Mouse (Mus musculus): ENCODE data around the gene Wfdc13. TPM values are rescaled to one million over a fixed set of nuclear protein-coding genes. Genes with fewer than 3 reads are reported as not detected.
A peak's percentile ranks its signal among the peaks of the same experiment; 100 is the strongest.
"Not testable (repeated sequence)": the region's sequence is repeated elsewhere in the genome, so short reads cannot be mapped to it uniquely, and the experiment has no call there.

Gene Wfdc13
- polyA plus RNA-seq, 1 experiment = 0.32 TPM

DNA sequence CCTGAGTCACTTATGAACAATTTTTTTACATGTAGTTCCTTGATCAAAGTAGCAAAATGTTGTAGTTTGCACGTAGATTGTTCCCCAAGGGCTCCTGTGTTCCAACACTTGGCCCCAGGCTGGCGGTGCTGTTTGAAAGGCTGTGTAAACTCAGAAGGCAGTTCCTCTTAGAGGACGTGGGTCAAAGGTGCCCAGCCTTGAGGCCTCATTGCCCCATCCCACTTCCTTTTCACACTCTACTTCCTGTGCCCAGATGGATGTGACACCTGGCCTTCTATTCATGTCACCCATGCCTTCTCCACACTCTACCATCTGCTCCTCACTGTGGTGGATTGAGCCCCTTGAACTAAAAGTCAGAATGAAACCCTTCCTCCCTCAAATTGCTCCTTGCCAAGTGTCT, 5.0 kb upstream of the Wfdc13 start:
- Histone ChIP-seq H3K27me3 (ENCODE audit: control insufficient read depth, insufficient read depth, low read length) (no peaks in the 10 kb centered on the region), H3K4me3 (ENCODE audit: control insufficient read depth, low read depth, low read length) (no peak overlapping the region), H3K36me3 (ENCODE audit: control insufficient read depth, insufficient read depth, low read length) (no peaks in the 10 kb centered on the region), H3K4me1 (ENCODE audit: control insufficient read depth, insufficient read depth, low read length) (peaks cover 12% of the 10 kb centered on the region), H3K27ac (ENCODE audit: control insufficient read depth, insufficient read depth, low read depth, low read length) (no peak overlapping the region)
- no peak for TF ChIP-seq POLR2A (IDR thresholded peaks at IDR 0.05; ENCODE audit: control insufficient read depth, low read depth, low read length)
- no peak for TF ChIP-seq CTCF (IDR thresholded peaks at IDR 0.05; ENCODE audit: control insufficient read depth, insufficient read depth, insufficient replicate concordance, low read depth, low read length)

DNA sequence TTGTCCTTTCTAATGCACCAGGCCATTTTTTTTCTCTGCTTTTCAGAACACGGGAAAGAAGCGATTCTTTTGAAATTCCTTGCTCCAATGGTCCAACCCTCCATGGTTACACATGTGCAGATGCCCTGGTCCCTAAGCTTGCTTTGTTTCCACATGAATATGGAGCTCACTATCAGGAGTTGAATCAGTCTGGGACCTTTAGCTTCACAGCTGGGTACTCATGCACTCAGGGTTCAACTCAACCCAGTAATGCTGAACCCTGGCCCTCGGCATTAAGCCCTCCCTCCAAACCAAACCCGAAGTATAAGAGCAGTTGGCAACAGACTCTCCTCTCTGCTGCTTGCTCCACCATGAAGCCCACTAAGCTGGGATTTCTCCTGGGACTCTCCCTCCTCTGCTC, 13.3 kb downstream of the Wfdc13 start, which contains the start of gene Spint4:
Gene Spint4 (plus strand): TSS at position 301 of the 400 bp plus-strand sequence.
- Histone ChIP-seq H3K27me3 (ENCODE audit: control insufficient read depth, insufficient read depth, low read length) (no peaks in the 10 kb centered on the region), H3K4me3 (ENCODE audit: control insufficient read depth, low read depth, low read length) (no peak within 1 kb of the TSS), H3K27ac (ENCODE audit: control insufficient read depth, insufficient read depth, low read depth, low read length) (no peak within 1 kb of the TSS), H3K36me3 (ENCODE audit: control insufficient read depth, insufficient read depth, low read length) (no peaks in the 10 kb centered on the region), H3K4me1 (ENCODE audit: control insufficient read depth, insufficient read depth, low read length) (no peaks in the 10 kb centered on the region)
- TF ChIP-seq POLR2A (IDR thresholded peaks at IDR 0.05; ENCODE audit: control insufficient read depth, low read depth, low read length) (no peak), CTCF (IDR thresholded peaks at IDR 0.05; ENCODE audit: control insufficient read depth, insufficient read depth, insufficient replicate concordance, low read depth, low read length) (no peak)

DNA sequence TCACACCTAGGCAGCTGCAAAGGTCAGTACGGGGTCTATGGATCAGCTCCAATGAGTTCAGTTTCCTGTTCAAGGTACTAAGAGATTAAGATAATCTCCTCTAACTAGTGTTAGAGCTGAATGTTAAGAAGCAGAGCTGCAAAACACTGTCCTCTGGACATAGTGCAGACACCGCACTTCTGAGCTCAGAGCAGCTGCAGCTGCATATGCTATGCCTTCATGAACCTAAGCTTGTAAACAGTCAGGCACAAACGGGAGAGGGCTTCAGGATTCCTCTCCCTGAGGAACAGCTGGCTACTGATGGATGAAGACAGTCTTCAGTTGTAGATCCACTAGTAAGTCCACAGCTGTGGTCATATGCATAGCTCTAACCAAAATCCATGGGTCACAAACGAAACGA, 16.1 kb downstream of the Wfdc13 start:
- H3K36me3 ChIP-seq (ENCODE audit: control insufficient read depth, insufficient read depth, low read length) = no peaks in the 10 kb centered on the region
- no peaks in the 10 kb centered on the region for H3K27me3 ChIP-seq (ENCODE audit: control insufficient read depth, insufficient read depth, low read length)
- no peaks in the 10 kb centered on the region for H3K4me1 ChIP-seq (ENCODE audit: control insufficient read depth, insufficient read depth, low read length)
- no peak for TF ChIP-seq POLR2A (IDR thresholded peaks at IDR 0.05; ENCODE audit: control insufficient read depth, low read depth, low read length)
- TF ChIP-seq CTCF (IDR thresholded peaks at IDR 0.05; ENCODE audit: control insufficient read depth, insufficient read depth, insufficient replicate concordance, low read depth, low read length) = no peak
- no peak overlapping the region for H3K27ac ChIP-seq (ENCODE audit: control insufficient read depth, insufficient read depth, low read depth, low read length)
- H3K4me3 ChIP-seq (ENCODE audit: control insufficient read depth, low read depth, low read length) = no peak overlapping the region

DNA sequence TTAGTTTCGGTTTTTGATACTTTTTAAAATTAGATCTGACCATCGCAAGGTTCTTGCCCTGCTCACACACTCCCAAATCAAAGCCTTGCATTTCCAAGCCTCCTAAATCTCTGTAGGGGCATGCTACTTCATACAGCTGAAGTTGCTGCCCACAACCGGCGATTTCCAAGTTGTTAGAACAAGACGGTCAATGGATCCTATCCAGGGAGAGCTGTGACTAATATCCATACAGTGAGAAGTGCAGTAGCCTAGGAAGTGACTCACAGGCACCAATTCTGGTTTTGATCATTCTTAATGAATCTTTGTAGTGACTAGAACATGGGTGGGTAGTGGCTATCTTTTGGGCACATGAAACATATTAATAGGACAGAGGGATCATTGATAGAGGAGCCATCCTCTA, 16.9 kb downstream of the Wfdc13 start:
- Histone ChIP-seq H3K27me3 (ENCODE audit: control insufficient read depth, insufficient read depth, low read length) (no peaks in the 10 kb centered on the region), H3K4me1 (ENCODE audit: control insufficient read depth, insufficient read depth, low read length) (peaks cover under 1% of the 10 kb centered on the region), H3K4me3 (ENCODE audit: control insufficient read depth, low read depth, low read length) (no peak overlapping the region), H3K36me3 (ENCODE audit: control insufficient read depth, insufficient read depth, low read length) (no peaks in the 10 kb centered on the region), H3K27ac (ENCODE audit: control insufficient read depth, insufficient read depth, low read depth, low read length) (no peak overlapping the region)
- TF ChIP-seq CTCF (IDR thresholded peaks at IDR 0.05; ENCODE audit: control insufficient read depth, insufficient read depth, insufficient replicate concordance, low read depth, low read length) (no peak), POLR2A (IDR thresholded peaks at IDR 0.05; ENCODE audit: control insufficient read depth, low read depth, low read length) (no peak)

DNA sequence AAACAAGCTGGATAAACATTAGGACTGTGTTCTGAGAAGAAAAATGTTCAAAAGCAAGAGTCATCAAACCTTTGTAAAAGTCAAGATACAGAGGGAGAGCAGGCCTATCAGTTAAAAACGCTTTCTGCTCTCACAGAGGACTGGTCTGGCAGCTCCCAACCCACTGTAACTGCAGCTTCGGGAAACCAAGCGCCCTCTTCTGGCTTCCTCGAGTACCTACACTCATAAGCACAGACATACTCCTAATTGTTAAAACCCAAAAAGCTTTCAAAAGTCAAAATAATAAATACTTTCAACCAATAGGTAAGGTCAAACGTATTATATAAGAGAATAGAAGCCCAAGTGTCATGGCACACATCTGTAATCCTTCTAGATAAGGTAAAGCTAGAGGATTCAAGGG, 19.3 kb downstream of the Wfdc13 start:
- TF ChIP-seq POLR2A (IDR thresholded peaks at IDR 0.05; ENCODE audit: control insufficient read depth, low read depth, low read length) = no peak
- TF ChIP-seq CTCF (IDR thresholded peaks at IDR 0.05; ENCODE audit: control insufficient read depth, insufficient read depth, insufficient replicate concordance, low read depth, low read length) = no peak
- H3K27ac ChIP-seq (ENCODE audit: control insufficient read depth, insufficient read depth, low read depth, low read length) = no peak overlapping the region
- peaks cover 4% of the 10 kb centered on the region for H3K4me1 ChIP-seq (ENCODE audit: control insufficient read depth, insufficient read depth, low read length)
- no peak overlapping the region for H3K4me3 ChIP-seq (ENCODE audit: control insufficient read depth, low read depth, low read length)
- H3K36me3 ChIP-seq (ENCODE audit: control insufficient read depth, insufficient read depth, low read length) = no peaks in the 10 kb centered on the region
- no peaks in the 10 kb centered on the region for H3K27me3 ChIP-seq (ENCODE audit: control insufficient read depth, insufficient read depth, low read length)

DNA sequence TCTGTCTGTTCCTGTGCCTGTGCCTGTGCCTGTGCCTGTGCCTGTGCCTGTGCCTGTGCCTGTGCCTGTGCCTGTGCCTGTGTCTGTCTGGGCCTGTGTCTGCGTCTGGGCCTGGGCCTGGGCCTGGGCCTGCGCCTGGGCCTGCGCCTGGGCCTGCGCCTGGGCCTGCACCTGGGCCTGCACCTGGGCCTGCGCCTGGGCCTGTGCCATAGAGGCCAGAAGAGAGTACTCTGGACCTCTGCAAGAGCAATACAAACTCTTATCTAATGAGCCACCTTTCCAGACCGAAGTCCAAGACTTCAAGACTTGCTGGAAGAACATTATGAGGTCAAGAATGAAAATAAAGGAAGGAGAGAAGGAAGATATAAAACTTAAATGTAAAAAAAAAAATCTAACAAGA, 20.4 kb downstream of the Wfdc13 start:
- H3K27me3 ChIP-seq (ENCODE audit: control insufficient read depth, insufficient read depth, low read length) = no peaks in the 10 kb centered on the region
- H3K4me1 ChIP-seq (ENCODE audit: control insufficient read depth, insufficient read depth, low read length) = peaks cover 4% of the 10 kb centered on the region
- no peak overlapping the region for H3K27ac ChIP-seq (ENCODE audit: control insufficient read depth, insufficient read depth, low read depth, low read length)
- no peaks in the 10 kb centered on the region for H3K36me3 ChIP-seq (ENCODE audit: control insufficient read depth, insufficient read depth, low read length)
- TF ChIP-seq CTCF (IDR thresholded peaks at IDR 0.05; ENCODE audit: control insufficient read depth, insufficient read depth, insufficient replicate concordance, low read depth, low read length) = no peak
- TF ChIP-seq POLR2A (IDR thresholded peaks at IDR 0.05; ENCODE audit: control insufficient read depth, low read depth, low read length) = no peak
- no peak overlapping the region for H3K4me3 ChIP-seq (ENCODE audit: control insufficient read depth, low read depth, low read length)

DNA sequence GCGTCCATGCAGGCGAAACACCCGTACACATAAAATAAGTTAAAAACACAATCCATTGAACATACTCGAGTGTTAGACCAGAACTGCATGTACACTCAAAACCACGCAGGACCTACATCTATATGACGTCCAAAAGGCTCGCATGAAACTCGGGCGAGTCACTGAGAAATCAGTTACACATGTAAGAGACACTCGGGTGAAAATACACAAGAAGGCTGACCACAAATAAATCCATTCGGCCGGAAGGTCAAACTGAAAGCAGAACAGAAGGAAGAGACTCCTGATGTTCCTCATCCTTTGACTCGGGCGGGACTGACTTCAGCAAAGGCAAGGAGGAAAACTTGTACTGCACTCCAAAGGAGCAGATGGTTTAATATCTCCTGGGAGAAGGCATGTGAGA, 21.1 kb downstream of the Wfdc13 start:
- no peak overlapping the region for H3K4me3 ChIP-seq (ENCODE audit: control insufficient read depth, low read depth, low read length)
- H3K4me1 ChIP-seq (ENCODE audit: control insufficient read depth, insufficient read depth, low read length) = peaks cover 4% of the 10 kb centered on the region
- no peaks in the 10 kb centered on the region for H3K36me3 ChIP-seq (ENCODE audit: control insufficient read depth, insufficient read depth, low read length)
- H3K27me3 ChIP-seq (ENCODE audit: control insufficient read depth, insufficient read depth, low read length) = no peaks in the 10 kb centered on the region
- TF ChIP-seq CTCF (IDR thresholded peaks at IDR 0.05; ENCODE audit: control insufficient read depth, insufficient read depth, insufficient replicate concordance, low read depth, low read length) = no peak
- TF ChIP-seq POLR2A (IDR thresholded peaks at IDR 0.05; ENCODE audit: control insufficient read depth, low read depth, low read length) = no peak
- H3K27ac ChIP-seq (ENCODE audit: control insufficient read depth, insufficient read depth, low read depth, low read length) = no peak overlapping the region

DNA sequence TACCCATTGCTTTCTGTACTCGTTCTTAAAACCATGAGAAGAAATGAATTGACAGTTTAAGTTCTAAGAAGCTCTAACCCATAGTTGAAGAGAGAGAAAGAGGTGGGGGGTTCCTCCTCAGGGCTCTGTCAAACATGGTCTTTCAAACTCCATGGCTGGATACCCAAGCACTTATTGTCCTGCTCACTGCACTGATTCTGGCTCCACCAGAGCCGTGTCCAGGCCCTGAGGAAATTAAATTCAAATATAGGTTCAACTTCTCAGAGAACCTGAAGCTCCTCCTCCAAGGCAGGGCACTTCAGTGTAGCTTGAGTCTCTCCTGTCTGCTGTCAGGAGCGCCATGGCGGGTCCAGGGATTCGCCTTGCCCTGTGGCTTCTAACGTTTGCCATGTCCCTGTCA, 30.1 kb downstream of the Wfdc13 start, which contains the start of gene Spint5:
Gene Spint5 (plus strand): TSS at position 301 of the 400 bp plus-strand sequence.
- TF ChIP-seq POLR2A (IDR thresholded peaks at IDR 0.05; ENCODE audit: control insufficient read depth, low read depth, low read length) = no peak
- TF ChIP-seq CTCF (IDR thresholded peaks at IDR 0.05; ENCODE audit: control insufficient read depth, insufficient read depth, insufficient replicate concordance, low read depth, low read length) = no peak
- H3K27ac ChIP-seq (ENCODE audit: control insufficient read depth, insufficient read depth, low read depth, low read length) = peak within 1 kb of the TSS; percentile 53; the same call in 1 of the 2 replicates
- H3K36me3 ChIP-seq (ENCODE audit: control insufficient read depth, insufficient read depth, low read length) = no peaks in the 10 kb centered on the region
- H3K4me1 ChIP-seq (ENCODE audit: control insufficient read depth, insufficient read depth, low read length) = peaks cover 4% of the 10 kb centered on the region
- no peaks in the 10 kb centered on the region for H3K27me3 ChIP-seq (ENCODE audit: control insufficient read depth, insufficient read depth, low read length)
- H3K4me3 ChIP-seq (ENCODE audit: control insufficient read depth, low read depth, low read length) = peak within 1 kb of the TSS; percentile 62

DNA sequence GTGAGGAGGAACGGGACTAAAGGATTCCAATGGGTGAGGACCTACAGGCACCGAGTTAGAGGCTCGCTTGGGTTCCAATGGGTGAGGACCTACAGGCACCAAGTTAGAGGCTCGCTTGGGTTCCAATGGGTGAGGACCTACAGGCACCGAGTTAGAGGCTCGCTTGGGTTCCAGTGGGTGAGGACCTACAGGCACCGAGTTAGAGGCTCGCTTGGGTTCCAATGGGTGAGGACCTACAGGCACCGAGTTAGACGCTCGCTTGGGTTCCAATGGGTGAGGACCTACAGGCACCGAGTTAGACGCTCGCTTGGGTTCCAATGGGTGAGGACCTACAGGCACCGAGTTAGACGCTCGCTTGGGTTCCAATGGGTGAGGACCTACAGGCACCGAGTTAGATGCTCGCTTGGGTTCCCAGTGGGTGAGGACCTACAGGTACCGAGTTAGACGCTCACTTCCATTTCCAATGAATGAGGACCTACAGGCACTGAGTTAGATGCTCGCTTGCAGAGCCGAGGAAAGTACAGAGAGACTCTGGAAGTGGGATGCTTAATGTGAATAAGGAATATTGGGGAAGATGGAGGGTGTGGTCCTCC, 31.4 kb downstream of the Wfdc13 start:
- peak overlapping the region; percentile 62 for H3K4me3 ChIP-seq (ENCODE audit: control insufficient read depth, low read depth, low read length)
- not testable (repeated sequence) for H3K36me3 ChIP-seq (ENCODE audit: control insufficient read depth, insufficient read depth, low read length); H3K27me3 ChIP-seq (ENCODE audit: control insufficient read depth, insufficient read depth, low read length); H3K4me1 ChIP-seq (ENCODE audit: control insufficient read depth, insufficient read depth, low read length)
- H3K27ac ChIP-seq (ENCODE audit: control insufficient read depth, insufficient read depth, low read depth, low read length) = peak overlapping the region; percentile 53; the same call in 1 of the 2 replicates
